Mouse (Mus musculus): ENCODE measurements around the gene Timm9.

DNA sequence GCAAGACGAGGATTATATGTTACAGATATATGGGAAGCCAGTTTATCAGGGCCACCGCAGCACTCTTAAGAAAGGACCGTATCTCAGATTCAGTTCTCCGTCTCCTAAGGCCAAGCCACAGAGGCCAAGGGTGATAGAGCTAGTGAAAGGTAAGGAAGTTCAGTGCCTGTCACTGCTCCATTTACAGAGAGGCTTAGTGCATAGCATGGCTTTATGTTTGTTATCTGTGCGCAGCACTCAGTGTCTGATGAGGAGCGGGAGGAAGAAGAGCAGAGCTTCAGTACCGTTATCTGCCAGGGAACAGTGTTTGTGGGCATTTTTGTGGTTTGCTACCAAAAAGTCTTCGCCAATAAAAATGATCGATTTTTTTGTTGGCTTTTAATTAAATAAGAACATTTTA, 27.9 kb upstream of the Timm9 start:
- TF ChIP-seq SIN3A (IDR thresholded peaks at IDR 0.05; ENCODE audit: low read length) (no peak), CTCF (conservative IDR thresholded peaks at IDR 0.05 in 1 of 2, IDR thresholded peaks at IDR 0.05 in 1 of 2; ENCODE audit: low read depth in 2 of 2, low read length in 2 of 2) (no peak), ZC3H11A (IDR thresholded peaks at IDR 0.05; ENCODE audit: low read depth, low read length) (no peak), MAX (IDR thresholded peaks at IDR 0.05; ENCODE audit: low read length) (no peak), POLR2A (IDR thresholded peaks at IDR 0.05; ENCODE audit: low read depth, low read length) (no peak), KAT2A (IDR thresholded peaks at IDR 0.05; ENCODE audit: insufficient replicate concordance, low read length) (no peak), RAD21 (IDR thresholded peaks at IDR 0.05; ENCODE audit: low read depth, low read length) (no peak), RCOR1 (conservative IDR thresholded peaks at IDR 0.05; ENCODE audit: low read depth, low read length) (no peak), JUN (IDR thresholded peaks at IDR 0.05; ENCODE audit: insufficient read depth, low read depth, low read length) (no peak), ETS1 (conservative IDR thresholded peaks at IDR 0.05; ENCODE audit: low read depth, low read length) (no peak), ZMIZ1 (IDR thresholded peaks at IDR 0.05; ENCODE audit: low read depth, low read length) (no peak)

All from CH12.LX (cell line).